Mouse (Mus musculus) lung, postnatal 0 days (tissue): ENCODE measurements at regions not wholly inside any gene's neighbourhood (a gene's known extent, or its start where the extent isn't known, plus 50 kb on each side); places are given as distances from the start of the nearest gene placed in this dataset.

ENCODE experiments used
- CTCF ChIP-seq: IDR thresholded peaks from 2 replicates; pipeline ENCODE4 v1.5.1; 2016; ENCODE audit warnings: antibody characterized with exemption, mild to moderate bottlenecking
- EP300 ChIP-seq: IDR thresholded peaks from 2 replicates; pipeline ENCODE4 v1.6.1; 2016; ENCODE audit warnings: antibody characterized with exemption, mild to moderate bottlenecking, control low read depth

DNA sequence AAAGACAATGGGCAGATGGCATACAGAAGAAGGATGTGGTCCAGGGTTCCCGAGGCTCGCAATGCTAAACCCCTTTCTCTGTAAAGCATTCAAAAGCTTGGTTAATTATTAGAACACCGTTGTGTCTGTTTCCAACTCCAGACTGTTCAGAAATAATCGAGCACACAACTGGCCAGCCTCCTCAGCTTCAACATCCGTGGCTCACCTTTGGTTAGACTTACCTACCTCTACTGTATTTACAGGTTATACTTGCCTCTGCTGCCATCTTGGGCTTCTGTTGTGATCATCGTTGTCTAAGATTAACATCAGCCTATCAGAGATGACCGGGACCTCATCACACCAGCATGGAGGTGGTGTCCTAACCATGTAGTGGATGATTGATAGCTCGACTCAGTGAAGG lies 209.3 kb downstream of the Gadd45g start:
- TF ChIP-seq EP300 (no peak), CTCF (no peak)
